Comparison of ENCODE assay signal across 8 mouse cellular contexts in genomic region chr10:83337971-83338598, GRCm38 (mm10). TPM values are rescaled to one million over a fixed set of nuclear protein-coding genes. Genes with fewer than 3 reads are reported as not detected.
DNase-seq lines count a peak whose midpoint lies in the region; ATAC-seq and TF ChIP-seq lines count a peak whose summit lies in the region.

No protein-coding gene starts in this region.

- H3K36me3 ChIP-seq in testis, adult 2 months (ENCODE audit: control insufficient read depth, insufficient read depth, low read length) = no peaks in the 10 kb centered on the region
- no peaks in the 10 kb centered on the region for H3K36me3 ChIP-seq in liver, embryonic 11.5 days (ENCODE audit: control insufficient read depth, insufficient read depth, low read length)
- H3K36me3 ChIP-seq in stomach, embryonic 16.5 days (ENCODE audit: control insufficient read depth, insufficient read depth, low read length) = no peaks in the 10 kb centered on the region

- H3K27me3 ChIP-seq in cerebellum, adult 2 months (ENCODE audit: control insufficient read depth, insufficient read depth, low read length) = no peaks in the 10 kb centered on the region
- no peaks in the 10 kb centered on the region for H3K27me3 ChIP-seq in testis, adult 2 months (ENCODE audit: control insufficient read depth, insufficient read depth, low read length)
- peaks cover 60% of the 10 kb centered on the region for H3K27me3 ChIP-seq in liver, embryonic 11.5 days (replicated peaks; ENCODE audit: control insufficient read depth, insufficient read depth, low read length)
- peaks cover 30% of the 10 kb centered on the region for H3K27me3 ChIP-seq in stomach, embryonic 16.5 days (ENCODE audit: control insufficient read depth, insufficient read depth, low read length)

- no peak overlapping the region for H3K9ac ChIP-seq in liver, embryonic 11.5 days (ENCODE audit: low read depth, low read length)
- H3K9ac ChIP-seq in stomach, embryonic 16.5 days (ENCODE audit: low read length) = peak overlapping the region; percentile 60

- no peak for DNase-seq in cerebellum, adult 2 months
- no peak for DNase-seq in cerebellum, adult 8-10 months
- no peak for DNase-seq in testis, postnatal 10 days (ENCODE audit: low spot score)
- no peak for DNase-seq in liver, embryonic 11.5 days (ENCODE audit: low spot score)
- no peak for DNase-seq in right cerebral cortex, postnatal 36 days (ENCODE audit: low spot score in 2 of 2)
- no peak for DNase-seq in retina, embryonic 14.5 days (ENCODE audit: low spot score)

- H3K4me1 ChIP-seq in cerebellum, adult 2 months (ENCODE audit: control insufficient read depth, insufficient read depth, low read length) = 0 out of 2 replicates have a peak, but pooled peaks cover 4% of the 10 kb centered on the region
- peaks cover 7% of the 10 kb centered on the region for H3K4me1 ChIP-seq in testis, adult 2 months (ENCODE audit: control insufficient read depth, insufficient read depth, low read length)
- H3K4me1 ChIP-seq in liver, embryonic 11.5 days (replicated peaks; ENCODE audit: control insufficient read depth, insufficient read depth, low read length) = peaks cover 2% of the 10 kb centered on the region; the same call in 1 of the 2 replicates
- no peaks in the 10 kb centered on the region for H3K4me1 ChIP-seq in stomach, embryonic 16.5 days (ENCODE audit: control insufficient read depth, insufficient read depth, low read length)

- H3K4me2 ChIP-seq in liver, embryonic 11.5 days = peak overlapping the region; percentile 91
- peak overlapping the region; percentile 73 for H3K4me2 ChIP-seq in stomach, embryonic 16.5 days (ENCODE audit: low read depth, low read length)

- H3K27ac ChIP-seq in cerebellum, adult 2 months (ENCODE audit: insufficient read depth, low read length) = peak overlapping the region; percentile 79
- H3K27ac ChIP-seq in testis, adult 2 months (ENCODE audit: control insufficient read depth, insufficient read depth, low read depth, low read length) = peak overlapping the region; percentile 79
- H3K27ac ChIP-seq in liver, embryonic 11.5 days (ENCODE audit: low read depth, low read length) = no peak overlapping the region
- H3K27ac ChIP-seq in stomach, embryonic 16.5 days (ENCODE audit: low read length) = no peak overlapping the region

- ATAC-seq in liver, embryonic 11.5 days (replicated peaks; ENCODE audit: low FRiP score) = no peak
- no peak for ATAC-seq in stomach, embryonic 16.5 days (ENCODE audit: insufficient read depth, low FRiP score)

- WGBS in cerebellum, adult 2 months = 42% methylated on average over 9 of the region's 9 CpGs
- WGBS in liver, embryonic 11.5 days = 48% methylated on average over 8 of the region's 9 CpGs
- 49% methylated on average over 8 of the region's 9 CpGs for WGBS in stomach, embryonic 16.5 days

- H3K9me3 ChIP-seq in liver, embryonic 11.5 days (ENCODE audit: control insufficient read depth, low read length) = no peaks in the 10 kb centered on the region
- H3K9me3 ChIP-seq in stomach, embryonic 16.5 days (replicated peaks; ENCODE audit: control insufficient read depth, low read length) = no peaks in the 10 kb centered on the region

- TF ChIP-seq POLR2A in cerebellum, adult 2 months (IDR thresholded peaks at IDR 0.05; ENCODE audit: borderline replicate concordance, insufficient read depth, low read length) = no peak
- no peak for TF ChIP-seq POLR2A in testis, adult 2 months (IDR thresholded peaks at IDR 0.05; ENCODE audit: control insufficient read depth, low read depth, low read length)

- peak overlapping the region; percentile 68 for H3K4me3 ChIP-seq in cerebellum, adult 2 months (replicated peaks; ENCODE audit: insufficient read depth, low read depth, low read length)
- peak overlapping the region; percentile 89 for H3K4me3 ChIP-seq in testis, adult 2 months (ENCODE audit: control insufficient read depth, low read depth, low read length)
- H3K4me3 ChIP-seq in liver, embryonic 11.5 days (ENCODE audit: low read depth, low read length) = peak overlapping the region; percentile 54
- peak overlapping the region; percentile 55 for H3K4me3 ChIP-seq in stomach, embryonic 16.5 days (replicated peaks; ENCODE audit: low read length)

- TF ChIP-seq CTCF in cerebellum, adult 2 months (IDR thresholded peaks at IDR 0.05; ENCODE audit: borderline replicate concordance, insufficient read depth, low read depth, low read length) = no peak
- no peak for TF ChIP-seq CTCF in testis, adult 2 months (IDR thresholded peaks at IDR 0.05; ENCODE audit: control insufficient read depth, insufficient read depth, insufficient replicate concordance, low read depth, low read length)

RNA-seq across cellular contexts. Expression of gene Slc41a2, which starts 0.4 kb away (rescaled TPM):
- 11.7 and 12.4 TPM in 2 replicates for polyA plus RNA-seq in cerebellum, adult 2 months (2012; rRNA removed)
- polyA plus RNA-seq in testis, adult 2 months (2012; rRNA removed) = 6.6 and 8.5 TPM in 2 replicates
- 0.06 and 0.08 TPM in 2 replicates for polyA plus RNA-seq in liver, embryonic 11.5 days (2014; fragmentation: Nextera tagmentation; extraction: Ambion mirVana)
- polyA plus RNA-seq in stomach, embryonic 16.5 days (2015; fragmentation: Nextera tagmentation; extraction: Ambion mirVana) = 0.85 and 1.0 TPM in 2 replicates

RNA-seq across cellular contexts. Expression of gene D10Wsu102e, which starts 21.9 kb away (rescaled TPM):
- polyA plus RNA-seq in cerebellum, adult 2 months (2012; rRNA removed) = 1.7 and 1.9 TPM in 2 replicates
- 0.30 and 0.42 TPM in 2 replicates for polyA plus RNA-seq in testis, adult 2 months (2012; rRNA removed)
- 0.79 and 0.81 TPM in 2 replicates for polyA plus RNA-seq in liver, embryonic 11.5 days (2014; fragmentation: Nextera tagmentation; extraction: Ambion mirVana)
- polyA plus RNA-seq in stomach, embryonic 16.5 days (2015; fragmentation: Nextera tagmentation; extraction: Ambion mirVana) = 0.60 and 0.61 TPM in 2 replicates

Comparison
In these comparisons a context has a peak if more than half of its experiments do, and no peak if none do; other contexts are left out.
1. H3K27ac ChIP-seq: peak in cerebellum, adult 2 months (single experiment) and testis, adult 2 months (single experiment); none in liver, embryonic 11.5 days (single experiment) and stomach, embryonic 16.5 days (single experiment).
2. Peak in every context shown above with its lines, with median percentiles within 50 percentile points of each other: H3K4me3 ChIP-seq.